Mouse (Mus musculus) activated CD4-positive, CD25-positive, alpha-beta regulatory T cell, adult 4 months (primary cell): Measurements from ENCODE around the gene Abcf2. TPM values are rescaled to one million over a fixed set of nuclear protein-coding genes. Genes with fewer than 3 reads are reported as not detected.

Experiments used
- ATAC-seq: one replicate; pipeline ENCODE4 v1.8.0; 2017
- polyA plus RNA-seq, 2 experiments: library from polyadenylated mRNA; unstranded; fragments of 100-300 nt; shearing (Covaris generic); gene quantifications; one replicate each; pipeline ENCODE4 v1.2.1; 2017

Gene Abcf2
- polyA plus RNA-seq, 2 experiments from 2014 or later = 51.8 to 56.8 TPM

- ATAC-seq = no peak
Observed at GRCm38 (mm10) chr5:24601911-24602750, 24.9 kb upstream of the Abcf2 start.

DNA sequence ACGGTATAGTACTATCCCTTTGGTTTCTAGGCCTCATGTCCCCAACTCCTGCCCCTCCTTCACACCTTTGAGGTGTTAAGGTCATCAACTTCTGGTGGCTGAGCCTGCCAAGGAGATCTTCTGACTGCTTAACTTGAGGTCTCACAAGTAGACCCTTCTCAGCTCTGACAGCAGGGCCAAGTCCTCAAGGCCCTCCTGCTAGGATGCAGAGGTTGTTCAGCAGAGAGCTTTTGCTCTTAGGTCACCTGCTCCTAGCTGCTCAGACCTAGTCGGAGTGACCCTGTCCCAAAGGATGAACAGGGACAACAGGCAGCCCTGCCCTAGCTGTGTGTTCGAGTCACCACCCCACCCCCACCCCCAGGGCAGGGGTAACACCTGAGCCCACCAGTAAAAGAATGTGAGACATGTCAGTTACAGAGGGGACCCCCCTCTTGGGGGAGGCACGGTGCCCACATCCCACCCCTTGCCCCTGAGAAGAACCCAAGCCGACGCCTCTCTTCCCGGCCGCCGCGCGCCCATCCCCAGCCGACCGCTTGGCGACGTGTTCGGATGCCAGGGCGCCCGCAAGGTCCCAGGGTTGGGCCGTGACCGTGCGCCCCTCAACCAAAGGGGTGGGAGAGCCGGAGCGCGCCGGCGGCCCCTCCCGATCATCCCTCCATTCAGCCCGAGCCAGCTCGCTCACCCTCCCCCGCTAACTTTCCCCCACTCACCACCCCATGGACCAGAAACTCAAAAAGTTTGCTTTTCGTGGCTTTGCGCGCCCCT is 24.0 kb upstream of the Abcf2 start:
- ATAC-seq = no peak

DNA sequence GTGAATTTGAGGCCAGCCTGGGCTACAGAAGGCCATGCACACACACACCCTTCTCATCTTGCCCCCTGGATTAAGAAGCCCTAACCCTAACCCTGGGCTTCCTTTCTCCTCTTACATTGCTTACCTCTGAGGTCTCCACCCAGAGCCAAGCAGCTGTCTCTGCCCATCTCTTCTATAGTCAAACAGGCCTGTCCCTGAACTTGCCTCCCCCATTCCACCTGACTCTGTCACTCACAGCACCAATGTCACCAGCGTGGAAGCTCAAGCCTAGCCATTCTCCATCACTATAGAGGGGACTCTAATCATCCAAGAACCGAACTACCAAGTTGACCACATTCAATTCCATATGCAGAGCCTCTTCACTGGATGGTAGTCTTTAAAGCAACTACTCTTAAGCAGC is 23.0 kb upstream of the Abcf2 start:
- no peak for ATAC-seq

DNA sequence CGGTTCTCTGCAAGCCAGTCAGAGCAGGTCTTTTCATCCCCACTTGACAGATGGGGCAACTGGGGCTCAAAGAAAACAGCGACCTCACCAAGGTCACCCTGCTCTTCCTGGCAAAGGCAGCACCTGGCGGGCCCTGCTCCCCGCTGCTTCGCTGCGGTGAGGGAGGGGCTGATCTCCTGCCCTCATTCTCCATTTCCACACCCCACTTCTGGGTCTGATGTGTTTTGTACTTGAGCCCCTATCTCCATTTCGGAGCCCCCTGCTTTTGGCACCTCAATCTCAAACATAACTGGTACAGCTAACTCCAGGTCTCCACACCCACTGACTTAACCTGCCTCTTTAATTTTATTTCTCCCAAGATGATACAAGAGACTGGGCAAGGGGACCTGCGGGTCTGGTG is 21.9 kb upstream of the Abcf2 start:
- no peak for ATAC-seq

- peak; percentile 12 for ATAC-seq
Observed at GRCm38 (mm10) chr5:24598570-24599006, 21.3 kb upstream of the Abcf2 start.

GRCm38 (mm10) chr5:24597901-24598569 is 20.8 kb upstream of the Abcf2 start:
- ATAC-seq = no peak

- peak; percentile 65 for ATAC-seq
Observed at GRCm38 (mm10) chr5:24597221-24597728, 20.0 kb upstream of the Abcf2 start.

DNA sequence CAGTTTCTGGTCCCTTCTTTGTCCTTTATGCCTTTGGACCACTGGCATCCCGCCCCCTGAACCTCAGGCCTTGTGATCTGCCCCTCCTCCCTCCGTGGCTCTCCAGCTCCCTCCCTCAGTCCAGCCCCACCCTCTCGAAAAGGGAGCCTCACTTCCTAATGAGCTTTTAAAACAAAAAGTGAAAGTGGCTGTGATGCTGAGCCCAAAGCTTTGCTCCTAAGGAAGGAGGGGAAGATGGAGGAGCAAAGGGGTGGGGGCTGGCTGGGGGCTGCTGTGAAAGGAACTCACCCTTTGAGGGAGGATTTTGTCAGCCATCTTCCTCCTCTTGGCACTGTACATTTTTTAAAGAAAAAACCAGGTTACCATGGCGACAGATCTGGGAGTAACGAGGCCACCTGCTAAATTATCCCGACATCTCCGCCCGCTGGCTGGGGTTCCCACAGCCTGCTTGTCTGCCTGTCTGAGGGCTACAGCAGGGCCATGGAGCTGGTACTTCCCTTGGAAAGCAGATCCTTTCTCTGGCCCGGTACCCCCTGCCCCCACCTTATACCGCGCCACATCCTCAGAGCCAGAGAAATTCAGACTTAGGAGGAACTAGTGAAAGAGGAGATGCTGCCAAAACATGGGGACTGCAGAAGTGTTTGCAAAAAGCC is 19.4 kb upstream of the Abcf2 start:
- peak; percentile 60 for ATAC-seq

GRCm38 (mm10) chr5:24595786-24596380 is 18.6 kb upstream of the Abcf2 start:
- ATAC-seq = no peak

DNA sequence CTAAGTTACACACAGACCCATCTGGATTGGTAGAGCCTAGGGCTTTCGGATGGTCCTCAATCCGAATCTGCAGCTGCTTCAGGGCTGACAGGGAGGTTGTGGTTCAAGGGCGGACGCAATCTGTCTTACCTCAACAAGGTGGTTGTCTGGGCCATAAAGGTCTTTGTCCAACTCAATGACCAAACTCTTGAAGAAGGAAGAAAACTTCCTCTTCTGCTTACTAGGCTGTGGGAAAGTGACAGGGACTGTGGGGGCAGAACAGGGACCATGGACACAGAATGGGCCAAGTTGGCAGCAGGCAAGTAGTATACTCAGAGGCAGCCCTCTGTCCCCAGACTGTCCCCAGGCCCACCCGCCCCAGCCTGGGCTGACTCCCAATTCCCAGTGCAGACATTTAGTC is 18.0 kb upstream of the Abcf2 start:
- no peak for ATAC-seq

- no peak for ATAC-seq
Observed at GRCm38 (mm10) chr5:24594346-24594745, 17.1 kb upstream of the Abcf2 start.

DNA sequence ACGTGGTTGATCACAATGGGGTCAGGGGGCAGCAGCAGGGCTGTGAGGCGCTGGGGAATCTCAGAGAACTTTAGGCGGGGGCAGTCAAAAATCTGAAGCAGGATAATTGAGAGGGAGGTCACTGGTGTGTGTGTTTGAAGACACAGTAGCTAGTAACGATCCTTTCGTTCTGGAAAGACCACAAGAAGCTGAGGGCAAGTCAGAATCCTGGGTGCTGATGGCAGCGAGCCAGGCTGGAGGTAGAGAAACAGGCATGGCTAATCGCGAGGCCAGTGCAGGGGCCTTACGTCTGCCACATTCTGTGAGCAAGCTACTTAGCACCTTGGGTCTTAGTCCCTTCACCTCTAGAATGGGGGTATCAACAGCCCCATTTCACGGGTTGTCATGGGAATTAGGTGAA is 16.7 kb upstream of the Abcf2 start:
- ATAC-seq = no peak

DNA sequence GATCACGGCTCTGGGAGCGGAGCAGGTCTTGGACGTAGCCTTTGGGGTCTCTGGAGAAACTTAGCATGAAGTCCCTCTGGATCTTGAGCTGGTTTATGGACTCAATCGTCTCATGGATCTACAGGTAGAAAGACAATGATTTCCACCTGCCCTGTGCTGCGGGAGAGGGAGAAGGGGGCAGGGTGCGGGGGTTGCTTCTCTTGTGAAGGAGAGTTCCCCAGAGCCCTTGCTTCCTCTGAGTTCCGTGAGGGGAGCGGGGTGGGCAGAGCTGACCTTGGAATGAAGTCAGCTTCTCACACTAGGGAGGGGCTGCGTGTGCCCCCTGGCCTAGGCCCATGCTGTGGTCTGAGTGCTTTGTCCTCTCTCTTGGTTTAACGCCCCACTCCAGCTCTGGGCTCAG is 16.0 kb upstream of the Abcf2 start:
- no peak for ATAC-seq

GRCm38 (mm10) chr5:24592471-24593160 is 15.3 kb upstream of the Abcf2 start:
- no peak for ATAC-seq

DNA sequence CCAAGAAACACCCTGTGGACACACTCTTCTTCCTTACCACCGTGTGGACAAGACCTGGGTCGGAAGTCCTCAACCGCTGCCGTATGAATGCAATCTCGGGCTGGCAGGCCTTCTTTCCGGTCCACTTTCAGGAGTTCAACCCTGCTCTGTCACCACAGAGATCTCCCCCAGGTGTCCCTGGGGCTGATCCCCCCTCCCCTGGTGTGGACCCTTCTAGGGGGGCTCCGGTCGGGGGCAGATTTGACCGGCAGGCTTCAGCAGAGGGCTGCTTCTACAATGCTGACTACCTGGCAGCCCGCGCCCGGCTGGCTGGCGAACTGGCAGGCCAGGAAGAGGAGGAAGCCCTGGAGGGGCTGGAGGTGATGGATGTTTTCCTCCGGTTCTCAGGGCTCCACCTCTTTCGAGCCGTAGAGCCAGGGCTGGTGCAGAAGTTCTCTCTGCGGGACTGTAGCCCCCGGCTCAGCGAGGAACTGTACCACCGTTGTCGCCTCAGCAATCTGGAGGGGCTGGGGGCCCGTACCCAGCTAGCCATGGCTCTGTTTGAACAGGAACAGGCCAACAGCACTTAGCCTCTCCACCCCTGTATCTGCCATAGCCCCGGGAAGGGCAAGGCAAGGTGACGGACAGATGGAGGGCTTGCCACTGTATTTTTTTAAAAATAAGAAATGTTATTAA is 14.7 kb upstream of the Abcf2 start:
- no peak for ATAC-seq

- no peak for ATAC-seq
Observed at GRCm38 (mm10) chr5:24591268-24591721, 14.0 kb upstream of the Abcf2 start.

- ATAC-seq = no peak
Observed at GRCm38 (mm10) chr5:24589511-24590500, 12.5 kb upstream of the Abcf2 start.

DNA sequence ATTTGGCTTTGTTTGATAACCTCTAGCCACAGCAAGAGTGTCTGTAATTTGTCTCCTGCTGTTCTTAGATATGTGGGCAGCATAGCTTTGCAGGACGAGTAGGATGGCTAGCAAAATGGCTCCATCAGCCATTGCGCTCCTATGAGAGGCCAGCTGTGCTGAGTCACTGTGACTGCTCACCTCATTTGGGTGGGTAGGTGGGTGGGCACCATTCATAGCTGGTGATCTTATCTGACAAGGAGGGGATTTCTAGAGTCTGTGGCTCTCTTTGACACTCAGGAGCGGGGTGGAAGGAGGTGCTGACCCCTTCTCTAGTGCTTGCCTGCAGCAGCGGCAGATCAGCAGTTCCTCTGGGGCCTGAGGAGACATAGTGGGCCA is 9.9 kb upstream of the Abcf2 start:
- ATAC-seq = no peak

DNA sequence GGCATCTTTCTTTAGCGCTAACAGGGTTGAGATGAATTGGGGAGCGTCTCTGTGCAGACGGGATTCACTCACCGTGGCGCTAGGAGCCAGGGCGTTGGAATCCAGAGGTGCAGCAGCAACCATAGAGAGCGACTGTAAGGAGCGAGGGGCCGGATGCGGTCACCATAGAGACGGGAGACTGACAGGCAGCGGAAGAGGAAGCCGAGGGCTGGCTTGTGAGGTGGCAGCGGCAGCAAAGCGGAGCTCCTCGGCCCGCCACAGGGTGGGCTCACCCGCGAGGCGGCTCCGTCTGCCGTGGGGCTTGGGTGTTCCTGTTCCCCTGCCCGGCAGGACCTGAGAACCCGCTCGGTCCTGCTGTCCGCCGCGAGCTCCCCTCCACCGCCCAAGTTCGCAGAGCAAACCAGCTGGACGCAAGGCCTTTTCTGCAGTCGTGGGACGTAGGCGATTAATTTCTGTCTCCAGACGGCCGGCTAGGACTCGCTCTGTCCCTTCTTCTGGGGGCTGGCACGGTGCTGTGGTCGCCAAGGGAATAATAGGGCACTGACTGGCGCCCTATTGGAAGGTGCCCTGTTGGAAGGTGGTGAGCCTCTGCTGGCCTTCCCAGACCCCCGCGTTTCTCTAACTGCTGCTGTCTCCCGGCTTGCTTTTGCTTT is 9.4 kb upstream of the Abcf2 start, which contains the start of gene Chpf2:
Gene Chpf2, plus strand, starts transcription at position 195 of the 653 bp plus-strand sequence.
- peak; percentile 99 for ATAC-seq
